Mouse (Mus musculus): ENCODE measurements around the gene Rab3d. TPM values are rescaled to one million over a fixed set of nuclear protein-coding genes. Genes with fewer than 3 reads are reported as not detected.

The Rab3d gene
- polyA plus RNA-seq, 1 experiment from 2014 or later = 14.2 TPM

DNA sequence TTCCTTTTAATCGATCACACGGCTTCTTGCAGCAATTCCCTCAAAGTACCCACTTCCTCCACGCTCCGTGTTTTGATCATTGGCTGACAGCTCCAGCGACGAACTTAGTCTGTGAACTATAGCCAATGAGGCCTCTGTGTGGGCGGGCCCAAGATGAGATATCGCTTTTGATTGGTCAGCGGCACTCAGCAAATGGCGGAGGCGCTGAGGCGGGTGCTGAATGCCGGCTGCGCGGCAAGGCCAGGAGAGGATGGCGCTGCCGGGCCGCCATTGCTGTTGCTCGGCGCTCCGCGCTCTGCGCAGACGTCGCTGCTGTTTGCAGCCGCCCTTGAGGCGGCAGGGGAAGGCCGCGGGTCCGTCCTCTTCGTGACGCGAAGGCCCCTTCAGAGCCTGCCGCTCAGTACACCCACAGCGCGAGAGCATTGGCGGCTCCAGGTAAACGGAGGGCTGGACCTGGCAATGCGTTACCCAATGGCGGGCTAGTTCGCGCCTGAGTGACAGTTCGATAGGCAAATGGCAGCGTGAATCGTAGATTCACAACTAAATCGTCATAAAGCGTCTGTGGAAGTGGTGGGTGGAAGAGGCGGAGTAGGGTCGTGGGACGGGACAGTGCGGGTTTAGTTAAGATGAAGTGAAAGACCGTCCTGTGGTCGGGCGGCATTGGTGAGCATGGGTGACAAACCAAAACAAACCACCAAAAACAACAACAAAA lies 37.7 kb upstream of the Rab3d start, which contains the start of gene Swsap1:
Swsap1 (plus strand) TSS at position 186 of the 712 bp plus-strand sequence.
- Histone ChIP-seq H3K27ac (ENCODE audit: low read length) (peak within 1 kb of the TSS; percentile 91), H3K36me3 (ENCODE audit: insufficient read depth, low read length) (peaks cover 7% of the 10 kb centered on the region; the same call in 1 of the 2 replicates), H3K9me3 (ENCODE audit: low read length) (no peaks in the 10 kb centered on the region), H3K4me3 (ENCODE audit: low read length) (peak within 1 kb of the TSS; percentile 76), H3K27me3 (ENCODE audit: insufficient read depth, low read length) (no peaks in the 10 kb centered on the region; the same call in 1 of the 2 replicates), H3K4me2 (replicated peaks; ENCODE audit: low read depth, low read length) (peak within 1 kb of the TSS; percentile 72), H3K9ac (replicated peaks; ENCODE audit: low read length) (peak within 1 kb of the TSS; percentile 78), H3K4me1 (ENCODE audit: insufficient read depth, low read length) (peaks cover 17% of the 10 kb centered on the region)
- peak; percentile 97 for ATAC-seq (ENCODE audit: low FRiP score, low TSS enrichment)
- under 1% methylated on average over 54 of the region's 54 CpGs for WGBS

DNA sequence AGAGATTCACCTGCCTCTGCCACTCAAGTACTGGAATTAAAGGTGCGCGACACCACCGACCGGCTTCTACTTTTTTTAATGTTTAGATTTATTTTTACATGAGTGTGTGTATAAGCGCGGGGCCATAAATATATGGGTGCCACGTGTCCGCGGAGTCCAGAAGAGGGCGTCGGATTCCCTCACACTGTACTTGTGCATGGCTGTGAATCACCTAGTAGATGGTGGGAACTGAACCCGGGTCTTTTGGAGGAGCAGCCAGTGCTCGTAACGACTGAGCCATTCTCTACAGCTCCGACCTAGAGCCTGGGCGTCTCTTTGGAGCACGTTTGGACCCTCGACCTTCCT lies 37.2 kb upstream of the Rab3d start:
- peak overlapping the region; percentile 78 for H3K9ac ChIP-seq (replicated peaks; ENCODE audit: low read length)
- peak overlapping the region; percentile 72 for H3K4me2 ChIP-seq (replicated peaks; ENCODE audit: low read depth, low read length)
- peak; percentile 58 for ATAC-seq (ENCODE audit: low FRiP score, low TSS enrichment)
- peaks cover 12% of the 10 kb centered on the region for H3K4me1 ChIP-seq (ENCODE audit: insufficient read depth, low read length)
- H3K27me3 ChIP-seq (ENCODE audit: insufficient read depth, low read length) = no peaks in the 10 kb centered on the region; the same call in 1 of the 2 replicates
- H3K27ac ChIP-seq (ENCODE audit: low read length) = peak overlapping the region; percentile 71; the same call in 1 of the 2 replicates
- H3K4me3 ChIP-seq (ENCODE audit: low read length) = peak overlapping the region; percentile 76
- H3K36me3 ChIP-seq (ENCODE audit: insufficient read depth, low read length) = peaks cover 7% of the 10 kb centered on the region; the same call in 1 of the 2 replicates
- 2% methylated on average over 18 of the region's 18 CpGs for WGBS
- H3K9me3 ChIP-seq (ENCODE audit: low read length) = no peaks in the 10 kb centered on the region

GRCm38 (mm10) chr9:21954635-21955034 lies 36.6 kb upstream of the Rab3d start:
- H3K4me2 ChIP-seq (replicated peaks; ENCODE audit: low read depth, low read length) = no peak overlapping the region
- whole genome bisulfite sequencing = 74% methylated on average over 3 of the region's 3 CpGs
- H3K27ac ChIP-seq (ENCODE audit: low read length) = no peak overlapping the region
- H3K9ac ChIP-seq (replicated peaks; ENCODE audit: low read length) = no peak overlapping the region
- no peak overlapping the region for H3K4me3 ChIP-seq (ENCODE audit: low read length)
- H3K9me3 ChIP-seq (ENCODE audit: low read length) = no peaks in the 10 kb centered on the region
- H3K27me3 ChIP-seq (ENCODE audit: insufficient read depth, low read length) = no peaks in the 10 kb centered on the region
- no peak for ATAC-seq (ENCODE audit: low FRiP score, low TSS enrichment)
- H3K4me1 ChIP-seq (ENCODE audit: insufficient read depth, low read length) = peaks cover 6% of the 10 kb centered on the region
- H3K36me3 ChIP-seq (ENCODE audit: insufficient read depth, low read length) = peaks cover 7% of the 10 kb centered on the region; the same call in 1 of the 2 replicates

GRCm38 (mm10) chr9:21953600-21953999 lies 35.6 kb upstream of the Rab3d start:
- WGBS = 18% methylated on average over 3 of the region's 3 CpGs
- no peaks in the 10 kb centered on the region for H3K27me3 ChIP-seq (ENCODE audit: insufficient read depth, low read length)
- peaks cover 6% of the 10 kb centered on the region; the same call in 1 of the 2 replicates for H3K36me3 ChIP-seq (ENCODE audit: insufficient read depth, low read length)
- no peak for ATAC-seq (ENCODE audit: low FRiP score, low TSS enrichment)
- peaks cover 5% of the 10 kb centered on the region for H3K4me1 ChIP-seq (ENCODE audit: insufficient read depth, low read length)
- no peak overlapping the region for H3K4me3 ChIP-seq (ENCODE audit: low read length)
- no peak overlapping the region for H3K9ac ChIP-seq (replicated peaks; ENCODE audit: low read length)
- H3K9me3 ChIP-seq (ENCODE audit: low read length) = no peaks in the 10 kb centered on the region
- H3K4me2 ChIP-seq (replicated peaks; ENCODE audit: low read depth, low read length) = no peak overlapping the region
- H3K27ac ChIP-seq (ENCODE audit: low read length) = no peak overlapping the region

DNA sequence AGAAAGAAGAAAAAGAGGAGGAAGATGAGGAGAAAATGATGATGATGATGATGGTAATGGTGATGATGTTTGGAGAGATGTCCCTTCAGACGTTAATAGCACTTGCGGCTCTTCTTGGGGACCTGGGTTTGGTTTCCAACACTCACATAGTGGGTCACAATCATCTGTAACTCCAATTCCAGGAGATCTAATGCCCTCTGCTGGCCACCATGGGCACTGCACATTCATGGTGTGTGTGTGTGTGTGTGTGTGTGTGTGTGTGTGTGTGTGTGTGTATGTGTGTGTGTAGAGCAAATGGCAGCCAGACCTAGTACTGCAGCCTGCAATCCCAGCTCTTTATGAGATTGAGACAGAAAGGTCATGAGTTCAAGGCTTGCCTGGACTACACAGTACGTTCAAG lies 34.0 kb upstream of the Rab3d start:
- no peak overlapping the region for H3K27ac ChIP-seq (ENCODE audit: low read length)
- no peaks in the 10 kb centered on the region for H3K36me3 ChIP-seq (ENCODE audit: insufficient read depth, low read length)
- no peak overlapping the region for H3K9ac ChIP-seq (replicated peaks; ENCODE audit: low read length)
- no peaks in the 10 kb centered on the region for H3K9me3 ChIP-seq (ENCODE audit: low read length)
- peaks cover 10% of the 10 kb centered on the region for H3K4me1 ChIP-seq (ENCODE audit: insufficient read depth, low read length)
- ATAC-seq (ENCODE audit: low FRiP score, low TSS enrichment) = no peak
- H3K27me3 ChIP-seq (ENCODE audit: insufficient read depth, low read length) = 0 out of 2 replicates have a peak, but pooled peaks cover 6% of the 10 kb centered on the region
- H3K4me2 ChIP-seq (replicated peaks; ENCODE audit: low read depth, low read length) = no peak overlapping the region
- WGBS = 81% methylated on average over 3 of the region's 3 CpGs
- H3K4me3 ChIP-seq (ENCODE audit: low read length) = no peak overlapping the region

DNA sequence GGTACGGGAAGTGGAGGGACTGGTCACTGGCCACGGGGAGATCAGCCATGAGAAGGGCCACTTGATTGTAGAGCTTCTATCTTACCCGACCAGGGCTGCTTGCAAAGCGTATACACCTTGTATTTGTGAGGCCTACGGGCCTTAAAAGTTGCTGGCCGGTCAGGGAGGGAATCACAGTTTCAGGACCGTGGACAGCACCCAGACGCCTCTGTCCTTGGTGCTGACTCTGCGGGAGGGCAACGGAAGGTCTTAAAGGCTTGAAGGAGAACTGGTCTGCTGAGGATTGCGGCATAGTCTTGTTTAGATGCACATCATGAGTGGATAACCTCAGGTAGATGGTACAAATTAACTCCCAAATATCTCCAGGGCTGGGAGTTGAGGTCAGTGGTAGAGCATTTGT lies 32.3 kb upstream of the Rab3d start:
- ATAC-seq (ENCODE audit: low FRiP score, low TSS enrichment) = no peak
- H3K27me3 ChIP-seq (ENCODE audit: insufficient read depth, low read length) = 0 out of 2 replicates have a peak, but pooled peaks cover 6% of the 10 kb centered on the region
- H3K4me1 ChIP-seq (ENCODE audit: insufficient read depth, low read length) = peaks cover 4% of the 10 kb centered on the region; the same call in 1 of the 2 replicates
- 17% methylated on average over 11 of the region's 11 CpGs for WGBS
- H3K9me3 ChIP-seq (ENCODE audit: low read length) = no peaks in the 10 kb centered on the region
- no peaks in the 10 kb centered on the region for H3K36me3 ChIP-seq (ENCODE audit: insufficient read depth, low read length)
- no peak overlapping the region for H3K9ac ChIP-seq (replicated peaks; ENCODE audit: low read length)
- H3K27ac ChIP-seq (ENCODE audit: low read length) = no peak overlapping the region
- no peak overlapping the region for H3K4me2 ChIP-seq (replicated peaks; ENCODE audit: low read depth, low read length)
- H3K4me3 ChIP-seq (ENCODE audit: low read length) = no peak overlapping the region

GRCm38 (mm10) chr9:21948790-21949189 lies 30.8 kb upstream of the Rab3d start:
- no peak overlapping the region for H3K9ac ChIP-seq (replicated peaks; ENCODE audit: low read length)
- no peaks in the 10 kb centered on the region for H3K36me3 ChIP-seq (ENCODE audit: insufficient read depth, low read length)
- ATAC-seq (ENCODE audit: low FRiP score, low TSS enrichment) = no peak
- H3K4me3 ChIP-seq (ENCODE audit: low read length) = no peak overlapping the region
- 58% methylated on average over 6 of the region's 6 CpGs for WGBS
- H3K9me3 ChIP-seq (ENCODE audit: low read length) = no peaks in the 10 kb centered on the region
- H3K4me1 ChIP-seq (ENCODE audit: insufficient read depth, low read length) = peaks cover 4% of the 10 kb centered on the region; the same call in 1 of the 2 replicates
- no peak overlapping the region for H3K4me2 ChIP-seq (replicated peaks; ENCODE audit: low read depth, low read length)
- 0 out of 2 replicates have a peak, but pooled peaks cover 6% of the 10 kb centered on the region for H3K27me3 ChIP-seq (ENCODE audit: insufficient read depth, low read length)
- H3K27ac ChIP-seq (ENCODE audit: low read length) = no peak overlapping the region

DNA sequence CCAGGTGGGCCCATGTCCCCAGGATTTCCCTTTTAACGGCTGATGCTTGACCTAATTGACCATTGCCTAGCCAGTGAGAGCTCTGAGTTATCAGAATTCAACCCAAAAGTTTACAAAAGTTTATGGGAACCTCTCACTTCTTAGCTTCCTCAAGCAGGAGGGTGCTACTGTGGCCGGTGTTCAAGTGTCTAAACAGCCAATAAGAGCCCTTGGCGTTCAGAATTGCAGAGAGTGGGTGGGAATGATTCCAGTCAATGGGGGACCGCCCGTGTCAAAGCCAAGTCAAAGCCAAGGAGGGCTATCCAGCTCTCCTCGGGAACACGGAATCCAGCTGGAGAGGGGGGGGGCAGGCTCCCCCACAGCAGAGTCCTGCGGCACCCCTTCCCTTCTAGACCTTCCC lies 30.2 kb upstream of the Rab3d start:
- Histone ChIP-seq H3K9me3 (ENCODE audit: low read length) (no peaks in the 10 kb centered on the region), H3K4me1 (ENCODE audit: insufficient read depth, low read length) (peaks cover 4% of the 10 kb centered on the region; the same call in 1 of the 2 replicates), H3K4me2 (replicated peaks; ENCODE audit: low read depth, low read length) (no peak overlapping the region), H3K4me3 (ENCODE audit: low read length) (no peak overlapping the region), H3K36me3 (ENCODE audit: insufficient read depth, low read length) (no peaks in the 10 kb centered on the region), H3K9ac (replicated peaks; ENCODE audit: low read length) (no peak overlapping the region), H3K27me3 (ENCODE audit: insufficient read depth, low read length) (0 out of 2 replicates have a peak, but pooled peaks cover 6% of the 10 kb centered on the region), H3K27ac (ENCODE audit: low read length) (no peak overlapping the region)
- ATAC-seq (ENCODE audit: low FRiP score, low TSS enrichment) = no peak
- 55% methylated on average over 8 of the region's 8 CpGs for WGBS

DNA sequence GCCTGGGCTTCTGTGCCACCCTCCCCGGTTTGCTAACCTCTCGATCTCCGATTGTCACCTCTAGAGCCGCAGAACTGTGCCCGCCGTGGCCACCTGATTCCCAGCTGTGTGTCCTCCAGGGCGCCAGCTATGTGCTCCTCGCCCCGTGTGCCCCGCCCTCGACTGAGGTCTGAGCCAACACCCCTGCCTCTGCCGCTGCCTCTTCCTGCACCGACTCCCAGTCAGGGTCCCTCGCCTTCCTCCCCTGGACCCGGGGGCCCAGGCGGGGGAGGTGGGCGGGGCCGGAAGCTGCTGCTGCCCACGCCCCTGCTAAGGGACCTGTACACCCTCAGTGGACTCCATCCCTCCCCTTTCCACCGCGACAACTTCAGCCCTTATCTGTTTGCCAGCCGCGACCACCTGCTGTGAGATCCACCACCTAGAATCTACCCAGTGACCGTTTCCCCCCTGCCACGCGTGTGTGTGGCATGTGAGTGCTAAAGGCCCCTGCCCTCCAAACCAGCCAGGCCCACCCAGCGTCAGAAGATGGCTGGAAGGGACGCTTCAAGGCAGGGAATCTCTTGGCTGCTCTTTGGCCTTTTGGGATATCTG lies 29.6 kb upstream of the Rab3d start:
- peak overlapping the region; percentile 11; the same call in 1 of the 2 replicates for H3K4me2 ChIP-seq (replicated peaks; ENCODE audit: low read depth, low read length)
- WGBS = 5% methylated on average over 28 of the region's 28 CpGs
- ATAC-seq (ENCODE audit: low FRiP score, low TSS enrichment) = no peak

More for the DNA sequence above, 29.6 kb upstream of the Rab3d start:
- no peaks in the 10 kb centered on the region for H3K9me3 ChIP-seq (ENCODE audit: low read length)
- no peak overlapping the region for H3K4me3 ChIP-seq (ENCODE audit: low read length)
- no peaks in the 10 kb centered on the region for H3K36me3 ChIP-seq (ENCODE audit: insufficient read depth, low read length)
- no peak overlapping the region for H3K27ac ChIP-seq (ENCODE audit: low read length)
- no peak overlapping the region for H3K9ac ChIP-seq (replicated peaks; ENCODE audit: low read length)
- H3K27me3 ChIP-seq (ENCODE audit: insufficient read depth, low read length) = 0 out of 2 replicates have a peak, but pooled peaks cover 6% of the 10 kb centered on the region
- peaks cover 4% of the 10 kb centered on the region; the same call in 1 of the 2 replicates for H3K4me1 ChIP-seq (ENCODE audit: insufficient read depth, low read length)
